Comparison of ENCODE assay signal across 16 mouse cellular contexts in the genomic region with DNA sequence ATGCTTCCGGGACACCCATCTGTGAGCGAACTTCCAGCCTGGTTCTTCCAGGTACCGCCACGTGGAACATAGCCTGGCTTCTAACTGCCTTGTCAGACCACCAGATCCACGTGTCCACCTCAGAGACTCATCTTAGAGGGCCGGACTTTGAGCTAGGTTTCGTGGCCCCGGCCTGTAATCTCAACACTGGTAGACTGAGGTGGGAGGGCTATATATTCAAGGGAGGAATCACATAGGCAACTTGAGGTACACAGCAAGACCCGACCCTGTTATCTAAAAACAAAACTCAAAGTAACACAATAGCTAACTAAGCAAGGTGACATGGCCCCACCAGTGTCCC.
DNase-seq lines count a peak whose midpoint lies in the region; ATAC-seq and TF ChIP-seq lines count a peak whose summit lies in the region.
"Had no signal": no experiment of that assay in that cellular context is flagged by ENCODE, and none has a peak within 500 bp of the region (broad histone marks: within the 10 kb centered on the region; RNA-seq: fewer than 3 reads in every experiment).

No protein-coding gene starts in this region.

- no peak for TF ChIP-seq CTCF in hindbrain, postnatal 0 days (IDR thresholded peaks at IDR 0.05; ENCODE audit: low read depth)
- TF ChIP-seq CTCF in midbrain, postnatal 0 days (IDR thresholded peaks at IDR 0.05): no peak
- TF ChIP-seq CTCF in intestine, postnatal 0 days (IDR thresholded peaks at IDR 0.05; ENCODE audit: low read depth): no peak

- H3K4me3 ChIP-seq in hindbrain, embryonic 13.5 days: no peak overlapping the region
- no peak overlapping the region for H3K4me3 ChIP-seq in hindbrain, postnatal 0 days (ENCODE audit: low read length)
- H3K4me3 ChIP-seq in midbrain, embryonic 10.5 days: no peak overlapping the region
- no peak overlapping the region for H3K4me3 ChIP-seq in midbrain, postnatal 0 days (ENCODE audit: low read depth, low read length)
- H3K4me3 ChIP-seq in intestine, postnatal 0 days (ENCODE audit: low read depth, low read length): 0 out of 2 replicates have a peak overlapping the region, but pooled peaks have one; percentile 7
- no peak overlapping the region for H3K4me3 ChIP-seq in stomach, embryonic 14.5 days (ENCODE audit: low read depth, low read length)
- H3K4me3 ChIP-seq: erythroblast, embryonic 14.5 days had no signal

- peak overlapping the region; percentile 66 for H3K27ac ChIP-seq in hindbrain, embryonic 13.5 days
- no peak overlapping the region; the same call in 1 of the 2 replicates for H3K27ac ChIP-seq in hindbrain, postnatal 0 days
- H3K27ac ChIP-seq in midbrain, embryonic 10.5 days (replicated peaks): 0 out of 2 replicates have a peak overlapping the region, but pooled peaks have one; percentile 53
- H3K27ac ChIP-seq in midbrain, postnatal 0 days (ENCODE audit: low read depth, low read length): no peak overlapping the region
- H3K27ac ChIP-seq in intestine, postnatal 0 days (ENCODE audit: low read depth, low read length): 0 out of 2 replicates have a peak overlapping the region, but pooled peaks have one; percentile 16
- H3K27ac ChIP-seq in stomach, embryonic 14.5 days (ENCODE audit: low read length): peak overlapping the region; percentile 66

- 95% methylated on average over 9 of the region's 9 CpGs for WGBS in hindbrain, embryonic 13.5 days
- 88% methylated on average over 9 of the region's 9 CpGs for WGBS in hindbrain, postnatal 0 days
- WGBS in midbrain, embryonic 10.5 days: 92% methylated on average over 9 of the region's 9 CpGs
- WGBS in midbrain, postnatal 0 days: 86% methylated on average over 9 of the region's 9 CpGs
- WGBS in intestine, postnatal 0 days: 39% methylated on average over 9 of the region's 9 CpGs
- 60% methylated on average over 9 of the region's 9 CpGs for WGBS in stomach, embryonic 14.5 days

- H3K9me3 ChIP-seq in hindbrain, embryonic 13.5 days: no peaks in the 10 kb centered on the region
- H3K9me3 ChIP-seq in hindbrain, postnatal 0 days (ENCODE audit: low read length): no peaks in the 10 kb centered on the region
- no peaks in the 10 kb centered on the region for H3K9me3 ChIP-seq in midbrain, embryonic 10.5 days (replicated peaks)
- no peaks in the 10 kb centered on the region for H3K9me3 ChIP-seq in midbrain, postnatal 0 days (ENCODE audit: low read length)
- H3K9me3 ChIP-seq in intestine, postnatal 0 days (ENCODE audit: control insufficient read depth): no peaks in the 10 kb centered on the region
- H3K9me3 ChIP-seq in stomach, embryonic 14.5 days (ENCODE audit: control insufficient read depth, low read depth, low read length): no peaks in the 10 kb centered on the region

- no peak for DNase-seq in hindbrain, postnatal 0 days (ENCODE audit: low spot score)
- no peak for DNase-seq in midbrain, embryonic 10.5 days (ENCODE audit: low spot score)
- no peak for DNase-seq in midbrain, postnatal 0 days (ENCODE audit: low spot score)
- no peak for DNase-seq in urinary bladder, postnatal 36 days (ENCODE audit: low spot score in 2 of 2)
- DNase-seq: cerebellum, adult 8-10 months; embryo, embryonic 11 days; heart, postnatal 10 days; kidney, postnatal 10 days; left cerebral cortex, postnatal 4 days; right cerebral cortex, adult 18-20 months; thymus, postnatal 4 days had no signal

- H3K4me1 ChIP-seq in hindbrain, embryonic 13.5 days (replicated peaks): peaks cover 42% of the 10 kb centered on the region
- H3K4me1 ChIP-seq in hindbrain, postnatal 0 days (ENCODE audit: insufficient read depth, low read length): peaks cover 32% of the 10 kb centered on the region
- H3K4me1 ChIP-seq in midbrain, embryonic 10.5 days: peaks cover 37% of the 10 kb centered on the region
- H3K4me1 ChIP-seq in midbrain, postnatal 0 days (ENCODE audit: insufficient read depth, low read length): peaks cover 6% of the 10 kb centered on the region
- H3K4me1 ChIP-seq in intestine, postnatal 0 days (replicated peaks; ENCODE audit: control insufficient read depth, insufficient read depth, low read length): 0 out of 2 replicates have a peak, but pooled peaks cover 7% of the 10 kb centered on the region
- H3K4me1 ChIP-seq in stomach, embryonic 14.5 days (ENCODE audit: control insufficient read depth, insufficient read depth, low read length): peaks cover 22% of the 10 kb centered on the region

- no peaks in the 10 kb centered on the region for H3K27me3 ChIP-seq in hindbrain, embryonic 13.5 days
- H3K27me3 ChIP-seq in hindbrain, postnatal 0 days (ENCODE audit: insufficient read depth, low read length): no peaks in the 10 kb centered on the region
- H3K27me3 ChIP-seq in midbrain, embryonic 10.5 days (ENCODE audit: low read depth, poor library complexity, severe bottlenecking): no peaks in the 10 kb centered on the region
- H3K27me3 ChIP-seq in midbrain, postnatal 0 days (ENCODE audit: insufficient read depth, low read length): no peaks in the 10 kb centered on the region
- no peaks in the 10 kb centered on the region for H3K27me3 ChIP-seq in intestine, postnatal 0 days (replicated peaks; ENCODE audit: control insufficient read depth, insufficient read depth, low read length)
- H3K27me3 ChIP-seq in stomach, embryonic 14.5 days (ENCODE audit: control insufficient read depth, insufficient read depth, low read length): no peaks in the 10 kb centered on the region

- no peak overlapping the region for H3K4me2 ChIP-seq in hindbrain, embryonic 13.5 days
- H3K4me2 ChIP-seq in hindbrain, postnatal 0 days (ENCODE audit: low read depth, low read length): no peak overlapping the region
- H3K4me2 ChIP-seq in midbrain, postnatal 0 days (ENCODE audit: low read depth, low read length, poor library complexity, severe bottlenecking): no peak overlapping the region
- peak overlapping the region; percentile 54 for H3K4me2 ChIP-seq in intestine, postnatal 0 days (replicated peaks; ENCODE audit: low read depth)
- peak overlapping the region; percentile 26; the same call in 1 of the 2 replicates for H3K4me2 ChIP-seq in stomach, embryonic 14.5 days (replicated peaks; ENCODE audit: low read depth, low read length)

- ATAC-seq in hindbrain, embryonic 13.5 days (ENCODE audit: low FRiP score): no peak
- ATAC-seq in hindbrain, postnatal 0 days: no peak
- no peak for ATAC-seq in midbrain, postnatal 0 days (ENCODE audit: low FRiP score)
- no peak for ATAC-seq in intestine, postnatal 0 days
- ATAC-seq in stomach, embryonic 14.5 days (ENCODE audit: insufficient number of reproducible peaks, insufficient read depth, low FRiP score, low read depth): 0 out of 2 replicates have a peak, but pooled peaks have one; percentile 15
- no peak for ATAC-seq in megakaryocyte-erythroid progenitor cell, adult 5-6 weeks (replicated peaks; ENCODE audit: low FRiP score, low TSS enrichment, poor library complexity, severe bottlenecking)

- H3K9ac ChIP-seq in hindbrain, embryonic 13.5 days: no peak overlapping the region
- H3K9ac ChIP-seq in hindbrain, postnatal 0 days (replicated peaks; ENCODE audit: low read length): no peak overlapping the region
- no peak overlapping the region for H3K9ac ChIP-seq in midbrain, postnatal 0 days (replicated peaks; ENCODE audit: low read length, poor library complexity, severe bottlenecking)
- 0 out of 2 replicates have a peak overlapping the region, but pooled peaks have one; percentile 37 for H3K9ac ChIP-seq in intestine, postnatal 0 days (ENCODE audit: low read depth, low read length)
- H3K9ac ChIP-seq in stomach, embryonic 14.5 days (replicated peaks; ENCODE audit: low read depth, low read length): no peak overlapping the region

- no peaks in the 10 kb centered on the region for H3K36me3 ChIP-seq in hindbrain, embryonic 13.5 days
- H3K36me3 ChIP-seq in hindbrain, postnatal 0 days (ENCODE audit: insufficient read depth, low read length): no peaks in the 10 kb centered on the region
- 0 out of 2 replicates have a peak, but pooled peaks cover 3% of the 10 kb centered on the region for H3K36me3 ChIP-seq in midbrain, embryonic 10.5 days
- no peaks in the 10 kb centered on the region for H3K36me3 ChIP-seq in midbrain, postnatal 0 days (ENCODE audit: insufficient read depth, low read length)
- no peaks in the 10 kb centered on the region for H3K36me3 ChIP-seq in intestine, postnatal 0 days (ENCODE audit: control insufficient read depth, insufficient read depth)
- no peaks in the 10 kb centered on the region for H3K36me3 ChIP-seq in stomach, embryonic 14.5 days (ENCODE audit: control insufficient read depth, insufficient read depth, low read length)

Comparison
In these comparisons a context has a peak if more than half of its experiments do, and no peak if none do; other contexts are left out.
1. H3K27ac ChIP-seq: peak in hindbrain, embryonic 13.5 days (single experiment), midbrain, embryonic 10.5 days (single experiment), intestine, postnatal 0 days (single experiment) and stomach, embryonic 14.5 days (single experiment); none in hindbrain, postnatal 0 days (single experiment) and midbrain, postnatal 0 days (single experiment).
2. H3K4me2 ChIP-seq: peak in intestine, postnatal 0 days (single experiment) and stomach, embryonic 14.5 days (single experiment); none in hindbrain, embryonic 13.5 days (single experiment), hindbrain, postnatal 0 days (single experiment) and midbrain, postnatal 0 days (single experiment).